Mouse (Mus musculus): Measurements from ENCODE around the gene Sik2. TPM values are rescaled to one million over a fixed set of nuclear protein-coding genes. Genes with fewer than 3 reads are reported as not detected.

Sik2 gene
- polyA plus RNA-seq, 1 experiment: 20.2 TPM

DNA sequence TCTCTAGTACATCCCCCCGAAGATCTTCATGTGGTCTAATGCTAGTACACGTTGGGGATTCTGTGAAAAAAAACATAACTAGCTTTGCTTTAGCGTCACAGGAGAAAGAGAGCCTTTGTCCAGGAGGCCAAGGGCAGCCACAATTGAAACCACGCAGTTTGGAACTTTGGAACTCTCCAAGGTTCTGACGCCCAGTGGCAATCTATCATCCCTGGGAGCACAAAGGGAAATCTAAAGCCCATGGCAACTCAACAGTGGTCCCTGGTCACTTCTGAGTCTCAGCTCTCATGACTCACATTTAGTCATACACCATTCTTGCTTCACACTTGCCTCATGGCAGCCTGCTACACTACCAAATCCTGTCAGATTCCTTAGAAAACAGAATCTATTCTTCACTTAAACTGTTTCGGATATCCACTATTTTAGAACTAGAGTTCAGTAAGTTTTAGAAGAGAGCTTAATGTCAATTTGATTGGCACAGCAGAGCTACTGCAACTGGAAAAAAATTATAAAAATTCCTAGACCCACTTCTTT lies 50.9 kb downstream of the Sik2 start:
- Histone ChIP-seq H3K4me3 (replicated peaks; ENCODE audit: extremely low read depth, low read depth, low read length) (no peak overlapping the region), H3K4me1 (ENCODE audit: control insufficient read depth, insufficient read depth, low read length) (no peaks in the 10 kb centered on the region; the same call in 1 of the 2 replicates)
- no peak for TF ChIP-seq POLR2A (IDR thresholded peaks at IDR 0.05; ENCODE audit: borderline replicate concordance, extremely low read depth, low read depth, low read length)
- no peak for TF ChIP-seq CTCF (IDR thresholded peaks at IDR 0.05; ENCODE audit: insufficient read depth, low read length)
- DNase-seq: no peak
- 59% methylated on average over 6 of the region's 6 CpGs for WGBS

DNA sequence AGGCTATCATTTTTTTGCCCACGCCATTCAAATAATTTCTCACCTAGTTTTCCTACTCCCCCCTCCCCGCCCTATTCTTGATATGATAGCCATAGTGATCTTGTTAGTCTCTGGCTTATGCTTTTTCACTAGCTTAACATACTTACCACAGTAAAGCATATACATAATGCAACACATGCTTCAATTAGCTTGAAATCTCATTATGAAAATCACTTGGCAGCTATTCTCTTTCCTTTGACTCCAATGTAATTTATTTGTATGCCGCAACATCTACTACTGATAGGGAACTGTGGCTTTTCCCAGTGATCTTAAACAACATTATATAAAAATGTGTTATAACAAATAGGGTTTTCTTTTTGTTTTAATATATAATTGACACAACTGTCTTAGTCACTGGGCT lies 53.7 kb downstream of the Sik2 start:
- TF ChIP-seq POLR2A (IDR thresholded peaks at IDR 0.05; ENCODE audit: borderline replicate concordance, extremely low read depth, low read depth, low read length) (no peak), CTCF (IDR thresholded peaks at IDR 0.05; ENCODE audit: insufficient read depth, low read length) (no peak)
- WGBS: 99% methylated on average over 3 of the region's 3 CpGs
- Histone ChIP-seq H3K4me1 (ENCODE audit: control insufficient read depth, insufficient read depth, low read length) (no peaks in the 10 kb centered on the region; the same call in 1 of the 2 replicates), H3K4me3 (replicated peaks; ENCODE audit: extremely low read depth, low read depth, low read length) (no peak overlapping the region)
- DNase-seq: no peak

DNA sequence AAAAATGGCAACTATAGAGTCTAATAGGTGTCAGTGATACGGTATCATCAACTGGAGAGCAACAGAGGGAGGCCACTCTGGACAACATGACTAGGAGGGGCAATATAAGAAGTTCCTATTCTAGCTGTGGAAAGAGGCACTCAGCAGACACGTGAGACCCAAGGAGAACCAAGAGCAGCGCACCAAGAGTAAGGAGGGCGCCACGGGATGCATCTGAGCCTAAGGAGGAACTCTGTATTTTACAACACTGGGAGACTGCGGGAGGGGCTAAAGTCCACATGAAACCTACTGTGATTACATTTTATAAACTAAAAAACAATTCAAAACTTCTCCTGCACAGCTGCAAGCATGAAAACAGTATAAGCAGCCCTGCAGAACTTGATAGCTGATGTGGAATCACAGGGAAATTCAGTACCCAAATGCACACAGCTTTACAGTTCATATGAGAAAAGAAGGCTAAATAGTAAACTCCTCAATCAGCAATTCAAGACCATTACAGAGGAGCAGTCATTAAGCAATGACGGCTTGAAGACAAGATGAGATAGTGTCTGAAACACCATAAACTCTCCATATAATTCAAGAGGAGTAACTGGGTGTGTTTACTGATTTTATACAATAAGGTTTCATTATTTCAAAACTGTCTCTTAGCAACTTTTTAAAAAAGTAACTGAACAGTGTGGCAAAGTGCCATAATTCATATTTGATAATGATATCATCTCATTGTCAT lies 60.6 kb downstream of the Sik2 start:
- no peak overlapping the region for H3K4me3 ChIP-seq (replicated peaks; ENCODE audit: extremely low read depth, low read depth, low read length)
- WGBS: 93% methylated on average over 7 of the region's 7 CpGs
- TF ChIP-seq POLR2A (IDR thresholded peaks at IDR 0.05; ENCODE audit: borderline replicate concordance, extremely low read depth, low read depth, low read length): no peak
- no peak for TF ChIP-seq CTCF (IDR thresholded peaks at IDR 0.05; ENCODE audit: insufficient read depth, low read length)
- H3K4me1 ChIP-seq (ENCODE audit: control insufficient read depth, insufficient read depth, low read length): peaks cover 2% of the 10 kb centered on the region; the same call in 1 of the 2 replicates
- DNase-seq: no peak

DNA sequence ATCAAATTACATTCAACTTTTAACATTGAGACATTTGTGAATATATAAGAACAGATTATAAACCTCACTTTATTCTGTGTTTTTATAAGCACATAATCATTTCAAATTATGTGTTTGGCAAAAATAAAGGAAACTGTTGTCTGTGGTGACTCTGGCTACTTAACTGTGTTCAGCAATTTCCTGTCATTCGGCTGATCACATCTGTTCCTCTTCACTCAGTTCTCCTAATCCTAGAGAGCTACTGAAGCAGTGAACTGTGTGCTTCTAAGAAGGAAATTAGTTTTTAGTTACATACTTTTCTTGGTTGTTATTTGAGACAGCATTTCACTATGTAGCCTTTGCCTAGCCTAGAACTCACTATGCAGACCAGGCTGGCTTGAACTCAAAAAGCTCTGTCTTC lies 62.5 kb downstream of the Sik2 start:
- no peak for DNase-seq
- TF ChIP-seq CTCF (IDR thresholded peaks at IDR 0.05; ENCODE audit: insufficient read depth, low read length) (no peak), POLR2A (IDR thresholded peaks at IDR 0.05; ENCODE audit: borderline replicate concordance, extremely low read depth, low read depth, low read length) (no peak)
- no peak overlapping the region for H3K4me3 ChIP-seq (replicated peaks; ENCODE audit: extremely low read depth, low read depth, low read length)
- peaks cover 2% of the 10 kb centered on the region; the same call in 1 of the 2 replicates for H3K4me1 ChIP-seq (ENCODE audit: control insufficient read depth, insufficient read depth, low read length)
- WGBS: 35% methylated on average over 1 of the region's 1 CpGs

DNA sequence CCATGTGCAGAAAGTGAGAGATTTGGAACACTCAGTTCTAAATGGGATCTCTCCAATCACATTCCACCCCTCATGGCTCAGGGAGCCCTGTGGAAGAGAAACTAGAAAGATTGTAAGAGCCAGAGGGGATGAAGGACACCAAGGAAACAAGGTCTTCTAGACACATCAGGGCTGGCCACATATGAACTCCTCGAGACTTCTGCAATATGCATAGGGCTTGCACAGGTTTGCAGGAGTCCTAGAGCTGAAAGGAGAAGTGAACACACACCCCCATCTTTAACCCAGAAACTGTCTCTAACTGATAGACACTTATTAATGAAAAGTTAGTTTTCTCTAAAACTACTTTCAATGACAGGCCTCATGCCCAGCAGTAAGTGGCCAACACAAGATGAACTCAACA lies 64.0 kb downstream of the Sik2 start:
- WGBS: 79% methylated on average over 1 of the region's 1 CpGs
- TF ChIP-seq POLR2A (IDR thresholded peaks at IDR 0.05; ENCODE audit: borderline replicate concordance, extremely low read depth, low read depth, low read length): no peak
- no peak for TF ChIP-seq CTCF (IDR thresholded peaks at IDR 0.05; ENCODE audit: insufficient read depth, low read length)
- no peak for DNase-seq
- Histone ChIP-seq H3K4me3 (replicated peaks; ENCODE audit: extremely low read depth, low read depth, low read length) (no peak overlapping the region), H3K4me1 (ENCODE audit: control insufficient read depth, insufficient read depth, low read length) (peaks cover 2% of the 10 kb centered on the region; the same call in 1 of the 2 replicates)

DNA sequence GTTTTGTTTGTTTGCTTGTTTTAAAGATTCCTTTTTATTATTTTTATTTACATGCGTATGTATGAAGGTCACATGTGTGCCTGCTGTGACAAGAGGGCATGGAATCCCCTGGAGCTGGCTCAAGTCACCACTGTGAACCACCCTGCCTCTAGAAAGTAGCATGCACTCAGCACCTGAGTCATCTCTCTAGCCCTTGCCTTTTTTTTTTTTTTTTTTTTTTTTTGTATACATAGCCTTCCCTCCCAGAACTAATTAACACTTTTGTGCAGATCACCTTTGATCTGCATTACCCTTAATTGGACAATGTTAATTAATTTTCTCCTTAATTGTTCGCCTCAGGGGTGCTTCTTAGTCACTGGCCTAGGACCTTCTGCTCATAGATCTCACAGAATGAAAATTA lies 66.2 kb downstream of the Sik2 start:
- WGBS: 99% methylated on average over 2 of the region's 2 CpGs
- no peak for TF ChIP-seq CTCF (IDR thresholded peaks at IDR 0.05; ENCODE audit: insufficient read depth, low read length)
- no peak for TF ChIP-seq POLR2A (IDR thresholded peaks at IDR 0.05; ENCODE audit: borderline replicate concordance, extremely low read depth, low read depth, low read length)
- no peak for DNase-seq

DNA sequence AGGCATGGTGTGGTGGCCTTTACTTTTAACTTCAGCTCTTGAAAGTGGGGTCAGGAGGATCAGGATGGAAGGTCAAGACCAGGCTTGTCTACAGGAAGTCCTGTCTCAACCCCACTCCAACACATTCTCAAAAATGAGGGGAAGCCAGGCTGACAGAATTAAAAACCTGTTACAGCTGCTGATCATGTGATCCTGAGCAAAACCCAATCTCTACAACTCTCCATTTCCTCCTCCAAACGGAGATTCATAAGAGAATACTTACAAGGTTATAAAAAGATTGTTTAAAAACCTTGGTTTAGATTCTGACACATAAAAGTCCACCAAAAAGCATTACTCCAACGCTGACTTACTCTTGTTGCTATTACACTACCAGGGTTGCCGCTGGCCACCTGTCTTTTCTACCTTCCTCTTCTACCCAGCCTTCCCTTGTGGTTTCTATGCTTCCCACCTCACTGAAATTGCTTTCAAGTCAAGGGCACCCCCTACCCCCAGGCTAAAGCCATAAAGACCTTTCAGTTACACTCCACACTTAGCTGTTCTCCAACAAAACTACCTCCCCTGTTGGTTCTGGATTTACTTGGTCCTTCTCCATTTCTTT lies 67.0 kb downstream of the Sik2 start:
- H3K4me3 ChIP-seq (replicated peaks; ENCODE audit: extremely low read depth, low read depth, low read length): no peak overlapping the region
- H3K4me1 ChIP-seq (ENCODE audit: control insufficient read depth, insufficient read depth, low read length): 0 out of 2 replicates have a peak, but pooled peaks cover 2% of the 10 kb centered on the region
- DNase-seq: no peak
- TF ChIP-seq POLR2A (IDR thresholded peaks at IDR 0.05; ENCODE audit: borderline replicate concordance, extremely low read depth, low read depth, low read length): no peak
- no peak for TF ChIP-seq CTCF (IDR thresholded peaks at IDR 0.05; ENCODE audit: insufficient read depth, low read length)
- 65% methylated on average over 3 of the region's 3 CpGs for WGBS

More for the DNA sequence above, 66.2 kb downstream of the Sik2 start:
- no peak overlapping the region for H3K4me3 ChIP-seq (replicated peaks; ENCODE audit: extremely low read depth, low read depth, low read length)
- H3K4me1 ChIP-seq (ENCODE audit: control insufficient read depth, insufficient read depth, low read length): 0 out of 2 replicates have a peak, but pooled peaks cover 2% of the 10 kb centered on the region

DNA sequence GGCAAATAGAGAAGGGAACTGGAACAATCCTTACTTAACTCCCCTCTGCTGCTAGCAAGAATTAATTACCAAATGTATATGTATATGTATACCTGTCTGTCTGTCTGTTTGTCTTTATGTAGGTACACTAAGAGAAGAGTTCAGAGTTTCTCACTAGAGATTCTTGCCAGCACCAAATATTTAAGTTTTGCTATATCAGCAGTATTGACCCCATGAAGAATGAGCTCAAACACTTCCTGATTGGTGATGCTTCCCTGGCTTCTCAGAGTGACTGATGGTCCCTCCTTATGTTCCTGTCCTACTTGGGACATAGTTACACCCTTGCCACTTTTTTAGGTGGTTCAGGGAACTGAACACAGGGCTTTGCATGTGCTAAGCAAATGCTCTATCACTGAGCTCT lies 78.9 kb downstream of the Sik2 start:
- TF ChIP-seq CTCF (IDR thresholded peaks at IDR 0.05; ENCODE audit: insufficient read depth, low read length) (no peak), POLR2A (IDR thresholded peaks at IDR 0.05; ENCODE audit: borderline replicate concordance, extremely low read depth, low read depth, low read length) (no peak)
- Histone ChIP-seq H3K4me1 (ENCODE audit: control insufficient read depth, insufficient read depth, low read length) (no peaks in the 10 kb centered on the region), H3K4me3 (replicated peaks; ENCODE audit: extremely low read depth, low read depth, low read length) (no peak overlapping the region)
- DNase-seq: no peak

DNA sequence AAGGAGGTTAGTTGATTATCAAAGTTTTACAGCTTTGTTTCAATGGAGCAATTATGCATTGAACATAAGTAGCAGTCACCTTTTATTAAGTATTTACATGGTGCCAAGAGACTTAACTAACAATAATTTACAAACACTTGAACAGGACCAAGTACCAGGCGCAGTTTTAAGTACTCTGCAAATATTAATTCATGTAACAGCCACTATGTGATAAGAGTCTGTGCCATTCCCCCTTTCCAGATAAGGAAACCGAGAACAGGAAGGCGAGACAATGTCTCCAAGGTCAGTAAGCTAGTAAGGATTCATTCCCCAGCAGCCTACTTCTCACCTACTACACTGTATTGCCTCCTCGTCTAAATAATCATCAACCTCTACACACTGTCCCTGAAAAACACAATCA lies 83.1 kb downstream of the Sik2 start:
- 56% methylated on average over 4 of the region's 4 CpGs for WGBS
- Histone ChIP-seq H3K4me3 (replicated peaks; ENCODE audit: extremely low read depth, low read depth, low read length) (no peak overlapping the region), H3K4me1 (ENCODE audit: control insufficient read depth, insufficient read depth, low read length) (no peaks in the 10 kb centered on the region)
- no peak for DNase-seq
- no peak for TF ChIP-seq POLR2A (IDR thresholded peaks at IDR 0.05; ENCODE audit: borderline replicate concordance, extremely low read depth, low read depth, low read length)
- no peak for TF ChIP-seq CTCF (IDR thresholded peaks at IDR 0.05; ENCODE audit: insufficient read depth, low read length)

DNA sequence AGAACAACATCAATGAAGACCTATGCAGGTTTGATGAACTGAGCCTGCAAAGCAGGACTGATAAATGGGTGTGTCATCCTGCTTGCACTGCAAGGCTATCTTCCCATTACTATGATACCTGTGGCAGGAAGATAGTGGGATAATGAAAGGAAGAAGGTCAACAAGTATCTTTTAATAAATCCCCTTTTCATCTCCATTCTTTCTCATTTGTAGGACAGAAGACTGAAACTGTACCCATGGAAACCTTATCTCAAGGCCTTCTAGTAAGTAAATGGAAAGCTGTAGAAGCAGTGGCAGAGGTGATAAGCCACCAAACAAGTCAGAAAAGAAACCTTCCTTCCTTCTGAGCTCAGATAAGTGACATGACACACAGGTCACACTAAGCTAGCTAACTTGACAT lies 84.4 kb downstream of the Sik2 start:
- TF ChIP-seq POLR2A (IDR thresholded peaks at IDR 0.05; ENCODE audit: borderline replicate concordance, extremely low read depth, low read depth, low read length) (no peak), CTCF (IDR thresholded peaks at IDR 0.05; ENCODE audit: insufficient read depth, low read length) (no peak)
- H3K4me3 ChIP-seq (replicated peaks; ENCODE audit: extremely low read depth, low read depth, low read length): no peak overlapping the region
- no peaks in the 10 kb centered on the region for H3K4me1 ChIP-seq (ENCODE audit: control insufficient read depth, insufficient read depth, low read length)
- DNase-seq: no peak
